Mouse (Mus musculus) neural tube, embryonic 15.5 days (tissue): ENCODE results near the gene Cpped1. TPM values are rescaled to one million over a fixed set of nuclear protein-coding genes. Genes with fewer than 3 reads are reported as not detected.
A peak's percentile ranks its signal among the peaks of the same experiment; 100 is the strongest.

Experiments used
- ATAC-seq: fragments of 200-750 bp; cut with Nextera tagmentation; 2 replicates; pipeline ENCODE4 v1.8.0; 2017; ENCODE audit warnings: mild to moderate bottlenecking, moderate TSS enrichment, moderate library complexity; ENCODE audit not compliant: low FRiP score
- H3K27ac ChIP-seq: fragments of 300-500 bp; sonication (generic); replicated peaks from 2 replicates; pipeline ENCODE4 v1.5.1; 2015; ENCODE audit warnings: mild to moderate bottlenecking, inconsistent platforms
- H3K27me3 ChIP-seq: fragments of 300-500 bp; sonication (generic); replicated peaks from 2 replicates; pipeline ENCODE4 v1.6.1; 2015; ENCODE audit warnings: inconsistent platforms
- H3K36me3 ChIP-seq: fragments of 300-500 bp; sonication (generic); 2 replicates; pipeline ENCODE4 v1.6.1; 2015; ENCODE audit warnings: inconsistent platforms
- H3K4me1 ChIP-seq: fragments of 300-500 bp; sonication (generic); 2 replicates; pipeline ENCODE4 v1.6.1; 2015; ENCODE audit warnings: inconsistent platforms
- H3K4me2 ChIP-seq: fragments of 300-500 bp; sonication (generic); 2 replicates; pipeline ENCODE4 v1.6.1; 2015; ENCODE audit warnings: inconsistent platforms, mild to moderate bottlenecking, moderate library complexity
- H3K4me3 ChIP-seq: fragments of 300-500 bp; sonication (generic); replicated peaks from 2 replicates; pipeline ENCODE4 v1.5.1; 2015; ENCODE audit warnings: mild to moderate bottlenecking, inconsistent platforms
- H3K9ac ChIP-seq: fragments of 300-500 bp; sonication (generic); replicated peaks from 2 replicates; pipeline ENCODE4 v1.6.1; 2015; ENCODE audit warnings: mild to moderate bottlenecking, inconsistent platforms
- H3K9me3 ChIP-seq: fragments of 300-500 bp; sonication (generic); replicated peaks from 2 replicates; pipeline ENCODE4 v1.6.1; 2016; ENCODE audit warnings: inconsistent platforms
- WGBS: fragments of 180-500 bp; shearing (Covaris S2); methylation state at CpG from one replicate; pipeline ENCODE4 v1.1.7; 2015; ENCODE audit warnings: mixed read lengths; 5-methylcytosine and 5-hydroxymethylcytosine counted together
- polyA plus RNA-seq: library from polyadenylated mRNA; unstranded; fragments of >200 nt; fragmentation: Nextera tagmentation; extraction: Ambion mirVana; gene quantifications from 2 replicates; pipeline ENCODE4 v1.2.1, GENCODE M21; 2015

Gene Cpped1
- polyA plus RNA-seq, 1 experiment from 2014 or later, result 12.8 TPM

GRCm38 (mm10) chr16:11890186-11890585 is 19.1 kb downstream of the Cpped1 start:
- no peak for ATAC-seq
- H3K4me1 ChIP-seq, result peaks cover 4% of the 10 kb centered on the region; the same call in 1 of the 2 replicates
- 0 out of 2 replicates have a peak, but pooled peaks cover 3% of the 10 kb centered on the region for H3K36me3 ChIP-seq
- 60% methylated on average over 3 of the region's 3 CpGs for WGBS
- no peaks in the 10 kb centered on the region for H3K9me3 ChIP-seq
- H3K27me3 ChIP-seq, result no peaks in the 10 kb centered on the region
- H3K27ac ChIP-seq, result no peak overlapping the region
- no peak overlapping the region for H3K4me3 ChIP-seq
- H3K4me2 ChIP-seq, result no peak overlapping the region
- H3K9ac ChIP-seq, result no peak overlapping the region

DNA sequence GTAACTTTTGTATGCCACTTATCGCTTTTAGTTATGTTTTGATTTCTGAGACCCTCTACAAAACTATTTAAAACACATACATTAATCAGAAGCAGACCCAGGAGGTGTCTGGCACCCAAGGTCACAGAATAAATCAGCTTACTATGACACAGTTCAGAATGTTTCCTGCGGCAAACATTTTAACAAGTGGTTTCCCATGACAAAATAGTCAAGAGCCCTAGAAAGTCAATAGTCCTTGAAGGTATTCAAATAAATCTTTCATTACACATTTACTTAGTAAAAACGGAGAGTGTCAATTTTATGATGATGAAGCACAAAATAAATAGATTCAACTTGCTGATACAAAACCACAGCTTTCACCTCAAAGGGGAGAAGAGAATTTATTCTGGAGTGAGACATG is 19.5 kb downstream of the Cpped1 start:
- Histone ChIP-seq H3K4me3 (no peak overlapping the region), H3K36me3 (0 out of 2 replicates have a peak, but pooled peaks cover 3% of the 10 kb centered on the region), H3K4me2 (no peak overlapping the region), H3K27ac (no peak overlapping the region), H3K9ac (no peak overlapping the region), H3K9me3 (no peaks in the 10 kb centered on the region), H3K4me1 (peaks cover 4% of the 10 kb centered on the region; the same call in 1 of the 2 replicates), H3K27me3 (no peaks in the 10 kb centered on the region)
- WGBS, result 72% methylated on average over 3 of the region's 3 CpGs
- ATAC-seq, result no peak

GRCm38 (mm10) chr16:11881795-11882194 is 27.4 kb downstream of the Cpped1 start:
- Histone ChIP-seq H3K9ac (no peak overlapping the region), H3K36me3 (0 out of 2 replicates have a peak, but pooled peaks cover under 1% of the 10 kb centered on the region), H3K4me2 (no peak overlapping the region), H3K27ac (no peak overlapping the region), H3K4me1 (no peaks in the 10 kb centered on the region), H3K27me3 (no peaks in the 10 kb centered on the region), H3K9me3 (no peaks in the 10 kb centered on the region), H3K4me3 (no peak overlapping the region)
- 48% methylated on average over 6 of the region's 6 CpGs for WGBS
- no peak for ATAC-seq

GRCm38 (mm10) chr16:11880461-11880860 is 28.8 kb downstream of the Cpped1 start:
- Histone ChIP-seq H3K4me2 (no peak overlapping the region), H3K27ac (no peak overlapping the region), H3K4me3 (no peak overlapping the region), H3K36me3 (no peaks in the 10 kb centered on the region), H3K9ac (no peak overlapping the region), H3K27me3 (no peaks in the 10 kb centered on the region), H3K4me1 (no peaks in the 10 kb centered on the region), H3K9me3 (no peaks in the 10 kb centered on the region)
- no peak for ATAC-seq
- 93% methylated on average over 6 of the region's 6 CpGs for WGBS

- Histone ChIP-seq H3K4me1 (no peaks in the 10 kb centered on the region), H3K27me3 (no peaks in the 10 kb centered on the region), H3K4me2 (no peak overlapping the region), H3K4me3 (no peak overlapping the region), H3K36me3 (no peaks in the 10 kb centered on the region), H3K9me3 (no peaks in the 10 kb centered on the region), H3K9ac (no peak overlapping the region), H3K27ac (no peak overlapping the region)
- no peak for ATAC-seq
- 79% methylated on average over 6 of the region's 6 CpGs for WGBS
These were observed 30.0 kb downstream of the Cpped1 start for GRCm38 (mm10) chr16:11879196-11879595.

DNA sequence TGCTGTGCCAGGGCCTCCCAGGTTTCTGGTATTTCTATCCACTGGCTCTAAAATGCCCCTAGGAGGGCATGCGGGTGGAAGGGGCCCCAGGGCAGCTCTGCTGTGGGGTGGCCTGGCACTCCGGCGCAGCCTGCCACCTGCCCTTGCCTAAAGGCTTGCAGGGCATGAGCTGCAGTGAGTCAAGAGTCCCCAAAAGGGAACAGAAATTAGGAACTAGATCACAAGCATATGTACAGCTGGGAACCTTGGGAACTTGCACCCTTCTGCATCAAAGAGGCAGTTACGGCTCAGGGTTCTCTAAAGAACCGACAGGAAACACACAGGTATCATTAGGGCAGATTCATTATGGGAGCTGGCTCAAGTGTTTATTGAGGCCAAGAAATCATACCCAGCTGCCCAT is 34.0 kb downstream of the Cpped1 start:
- WGBS, result 88% methylated on average over 5 of the region's 5 CpGs
- H3K36me3 ChIP-seq, result no peaks in the 10 kb centered on the region
- H3K9me3 ChIP-seq, result no peaks in the 10 kb centered on the region
- H3K9ac ChIP-seq, result no peak overlapping the region
- no peak overlapping the region for H3K4me2 ChIP-seq
- H3K4me1 ChIP-seq, result no peaks in the 10 kb centered on the region
- no peak overlapping the region for H3K27ac ChIP-seq
- H3K27me3 ChIP-seq, result no peaks in the 10 kb centered on the region
- H3K4me3 ChIP-seq, result no peak overlapping the region
- ATAC-seq, result no peak

DNA sequence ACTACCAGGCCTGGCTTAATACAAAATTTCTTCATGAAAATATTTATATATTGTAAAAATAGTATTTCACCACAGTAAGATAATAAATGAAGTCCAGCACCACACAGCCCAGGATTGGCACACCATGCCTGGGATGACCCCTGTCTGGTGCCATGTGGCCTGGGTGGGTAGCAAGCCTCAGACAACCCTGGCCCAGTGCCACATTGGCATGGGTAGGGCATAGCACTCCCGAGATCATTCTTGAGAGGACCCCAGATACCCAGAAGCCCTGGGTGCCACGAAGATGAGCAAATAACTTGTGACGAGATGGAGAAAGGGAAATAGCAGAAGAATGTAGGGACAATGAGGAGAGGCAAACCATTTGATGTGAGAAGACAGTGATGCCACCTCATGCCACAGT is 36.0 kb downstream of the Cpped1 start:
- 80% methylated on average over 3 of the region's 3 CpGs for WGBS
- H3K4me3 ChIP-seq, result no peak overlapping the region
- no peak for ATAC-seq
- no peaks in the 10 kb centered on the region for H3K4me1 ChIP-seq
- H3K9me3 ChIP-seq, result no peaks in the 10 kb centered on the region
- no peak overlapping the region for H3K4me2 ChIP-seq
- H3K9ac ChIP-seq, result no peak overlapping the region
- no peak overlapping the region for H3K27ac ChIP-seq
- H3K27me3 ChIP-seq, result no peaks in the 10 kb centered on the region
- no peaks in the 10 kb centered on the region for H3K36me3 ChIP-seq

- ATAC-seq, result no peak
- Histone ChIP-seq H3K9ac (no peak overlapping the region), H3K4me3 (no peak overlapping the region), H3K4me2 (no peak overlapping the region), H3K36me3 (no peaks in the 10 kb centered on the region), H3K9me3 (no peaks in the 10 kb centered on the region), H3K4me1 (no peaks in the 10 kb centered on the region), H3K27me3 (no peaks in the 10 kb centered on the region), H3K27ac (no peak overlapping the region)
- WGBS, result 87% methylated on average over 3 of the region's 3 CpGs
These were observed 40.8 kb downstream of the Cpped1 start for GRCm38 (mm10) chr16:11868486-11868885.

DNA sequence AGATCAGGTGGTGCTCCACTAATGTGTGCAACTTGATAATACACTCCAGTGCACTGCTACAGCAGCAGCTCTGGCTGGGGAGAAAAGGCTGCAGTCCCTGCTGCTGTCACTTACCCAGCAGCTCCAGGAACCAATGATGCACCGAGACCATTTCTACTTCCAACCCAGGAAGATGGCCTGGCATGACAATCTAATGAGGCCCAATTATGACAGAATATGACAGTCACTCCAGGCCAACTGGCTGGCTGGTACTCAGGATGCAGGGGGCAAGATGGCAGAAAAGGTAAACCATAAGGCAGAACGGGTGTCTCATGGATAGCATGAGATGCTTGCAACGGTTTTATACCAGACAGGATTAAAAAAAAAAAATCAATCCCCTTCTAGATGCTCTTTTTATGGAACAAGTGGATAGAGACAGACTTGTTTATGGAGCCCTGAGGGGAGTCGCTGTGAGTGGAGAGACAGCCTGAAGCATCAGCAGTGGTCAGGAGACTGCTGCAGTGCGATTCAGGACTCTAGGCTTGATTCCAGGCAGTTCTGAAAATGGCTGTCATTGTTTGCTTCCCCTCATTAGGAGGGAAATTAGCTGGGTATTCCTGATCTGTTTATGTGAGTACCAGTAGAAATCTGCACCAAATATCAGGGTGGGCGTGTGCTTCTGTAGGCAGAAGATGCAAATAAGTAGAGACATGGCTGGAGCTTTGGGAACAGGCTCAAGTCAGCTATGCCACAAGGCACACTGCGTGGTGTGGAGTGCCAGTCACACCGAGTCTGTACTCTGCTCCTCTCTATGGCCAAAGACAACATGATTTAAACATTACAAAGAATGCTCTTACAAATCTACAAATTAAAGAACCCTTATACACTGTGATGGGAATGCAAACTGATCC is 56.3 kb downstream of the Cpped1 start:
- no peak overlapping the region for H3K4me3 ChIP-seq
- no peaks in the 10 kb centered on the region for H3K36me3 ChIP-seq
- ATAC-seq, result peak; percentile 73; the same call in 1 of the 2 replicates
- no peak overlapping the region for H3K4me2 ChIP-seq
- H3K27me3 ChIP-seq, result no peaks in the 10 kb centered on the region
- H3K9me3 ChIP-seq, result no peaks in the 10 kb centered on the region
- no peak overlapping the region for H3K9ac ChIP-seq
- peaks cover 15% of the 10 kb centered on the region; the same call in 1 of the 2 replicates for H3K4me1 ChIP-seq
- WGBS, result 61% methylated on average over 8 of the region's 8 CpGs
- peak overlapping the region; percentile 60 for H3K27ac ChIP-seq

DNA sequence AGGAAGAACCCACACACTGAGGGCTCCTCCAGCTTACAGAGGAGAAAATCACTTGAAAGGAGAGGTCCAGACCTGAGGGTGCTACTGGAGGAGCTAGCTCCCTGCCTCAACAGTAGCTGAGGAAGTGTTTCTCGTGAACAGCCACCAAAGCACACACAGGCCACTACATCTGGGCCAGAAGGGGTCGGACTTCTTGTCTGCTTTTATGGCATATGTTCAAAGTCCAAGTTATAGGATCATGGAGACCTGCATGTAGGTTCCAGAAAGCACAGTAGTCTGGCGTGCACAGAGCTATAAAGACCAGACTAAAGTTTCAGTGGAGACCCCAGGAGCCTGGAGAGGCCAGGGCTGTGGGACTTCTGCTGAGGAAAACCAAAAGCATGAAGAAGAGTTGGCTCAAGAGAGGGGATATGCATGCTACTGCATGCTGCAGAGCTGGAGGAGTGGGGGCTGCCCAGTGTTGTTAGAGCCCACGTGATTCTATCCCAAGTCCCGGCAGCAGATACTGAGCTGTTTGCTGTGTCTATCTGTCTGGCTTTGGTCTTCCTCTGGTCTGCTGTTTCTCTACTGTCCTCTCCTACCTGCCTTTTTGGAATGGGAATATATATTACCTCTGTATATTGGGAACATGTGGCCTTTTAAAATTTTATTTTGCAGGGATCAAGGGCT is 60.1 kb downstream of the Cpped1 start:
- ATAC-seq, result no peak
- Histone ChIP-seq H3K4me3 (no peak overlapping the region), H3K27me3 (no peaks in the 10 kb centered on the region), H3K4me1 (peaks cover 9% of the 10 kb centered on the region; the same call in 1 of the 2 replicates), H3K9ac (no peak overlapping the region), H3K9me3 (no peaks in the 10 kb centered on the region), H3K36me3 (no peaks in the 10 kb centered on the region), H3K27ac (no peak overlapping the region), H3K4me2 (no peak overlapping the region)
- 86% methylated on average over 5 of the region's 5 CpGs for WGBS

GRCm38 (mm10) chr16:11845309-11845708 is 63.9 kb downstream of the Cpped1 start:
- 78% methylated on average over 5 of the region's 5 CpGs for WGBS
- H3K27ac ChIP-seq, result no peak overlapping the region
- no peaks in the 10 kb centered on the region for H3K4me1 ChIP-seq
- H3K27me3 ChIP-seq, result no peaks in the 10 kb centered on the region
- no peaks in the 10 kb centered on the region for H3K36me3 ChIP-seq
- no peak overlapping the region for H3K4me2 ChIP-seq
- H3K4me3 ChIP-seq, result no peak overlapping the region
- H3K9me3 ChIP-seq, result no peaks in the 10 kb centered on the region
- no peak overlapping the region for H3K9ac ChIP-seq
- no peak for ATAC-seq

DNA sequence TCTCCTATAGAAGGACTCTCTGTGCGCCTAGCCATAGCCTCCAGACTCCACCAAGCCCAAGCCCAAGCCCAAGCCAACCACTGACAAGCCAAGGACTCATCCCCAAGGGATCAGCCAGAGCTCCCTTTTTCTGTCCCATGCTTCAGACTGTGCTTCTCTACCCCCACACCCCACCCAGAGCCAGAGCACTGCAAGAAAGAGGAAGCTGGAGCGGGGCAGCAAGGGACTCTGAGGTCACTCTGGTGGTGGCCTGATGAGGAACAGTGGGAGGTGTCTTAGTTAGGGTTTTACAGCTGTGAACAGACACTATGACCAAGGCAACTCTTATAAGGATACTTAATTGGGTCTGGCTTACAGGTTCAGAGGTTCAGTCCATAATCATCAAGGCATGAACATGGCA is 65.8 kb downstream of the Cpped1 start:
- Histone ChIP-seq H3K4me1 (no peaks in the 10 kb centered on the region), H3K9ac (no peak overlapping the region), H3K4me2 (no peak overlapping the region), H3K9me3 (no peaks in the 10 kb centered on the region), H3K27me3 (no peaks in the 10 kb centered on the region), H3K36me3 (no peaks in the 10 kb centered on the region), H3K27ac (no peak overlapping the region), H3K4me3 (no peak overlapping the region)
- no peak for ATAC-seq
- 97% methylated on average over 2 of the region's 2 CpGs for WGBS
